Mouse (Mus musculus): Measurements from ENCODE around the gene Tbx15.
A peak's percentile ranks its signal among the peaks of the same experiment; 100 is the strongest.

The Tbx15 gene

GRCm38 (mm10) chr3:99387127-99387526 is 146.9 kb downstream of the Tbx15 start:
- peak; percentile 8 for DNase-seq (ENCODE audit: low spot score)

All from embryo, embryonic 10.5 days (tissue).